Mouse (Mus musculus) lung, embryonic 16.5 days (tissue): ENCODE measurements around the gene Vangl1. TPM values are rescaled to one million over a fixed set of nuclear protein-coding genes. Genes with fewer than 3 reads are reported as not detected.
A peak's percentile ranks its signal among the peaks of the same experiment; 100 is the strongest.

Source experiments
- ATAC-seq: fragments of 200-750 bp; cut with Nextera tagmentation; 2 replicates; pipeline ENCODE4 v1.8.0; 2017; ENCODE audit warnings: low read depth, mild to moderate bottlenecking, moderate library complexity
- H3K27ac ChIP-seq: fragments of 300-500 bp; sonication (generic); 2 replicates; pipeline ENCODE4 v1.5.1; 2014; ENCODE audit warnings: mild to moderate bottlenecking, control low read depth, low read length
- H3K27me3 ChIP-seq: fragments of 300-500 bp; sonication (generic); 2 replicates; pipeline ENCODE4 v1.6.1; 2014; ENCODE audit warnings: low read depth, low read length, mixed read lengths; ENCODE audit not compliant: control insufficient read depth, insufficient read depth
- H3K36me3 ChIP-seq: fragments of 300-500 bp; sonication (generic); 2 replicates; pipeline ENCODE4 v1.6.1; 2014; ENCODE audit warnings: low read length; ENCODE audit not compliant: control insufficient read depth, insufficient read depth
- H3K4me1 ChIP-seq: fragments of 300-500 bp; sonication (generic); replicated peaks from 2 replicates; pipeline ENCODE4 v1.6.1; 2014; ENCODE audit warnings: low read length, mixed read lengths; ENCODE audit not compliant: control insufficient read depth, insufficient read depth
- H3K4me2 ChIP-seq: fragments of 300-500 bp; sonication (generic); 2 replicates; pipeline ENCODE4 v1.6.1; 2014; ENCODE audit warnings: low read depth, low read length, control low read depth
- H3K4me3 ChIP-seq: fragments of 300-500 bp; sonication (generic); 2 replicates; pipeline ENCODE4 v1.5.1; 2014; ENCODE audit warnings: mild to moderate bottlenecking, low read length, control low read depth
- H3K9ac ChIP-seq: fragments of 300-500 bp; sonication (generic); 2 replicates; pipeline ENCODE4 v1.6.1; 2014; ENCODE audit warnings: low read length, control low read depth
- H3K9me3 ChIP-seq: fragments of 300-500 bp; sonication (generic); 2 replicates; pipeline ENCODE4 v1.6.1; 2016; ENCODE audit warnings: low read length; ENCODE audit not compliant: control insufficient read depth
- WGBS: fragments of 180-500 bp; shearing (Covaris S2); extraction: QIAGEN DNeasy Blood & Tissue Kit; methylation state at CpG from one replicate; pipeline ENCODE4 v1.1.7; 2014; 5-methylcytosine and 5-hydroxymethylcytosine counted together
- polyA plus RNA-seq: library from polyadenylated mRNA; unstranded; fragments of >200 nt; fragmentation: Nextera tagmentation; extraction: Ambion mirVana; gene quantifications from 2 replicates; pipeline ENCODE4 v1.2.1, GENCODE M21; 2015

Gene Vangl1
- polyA plus RNA-seq, 1 experiment from 2014 or later: 28.4 TPM

DNA sequence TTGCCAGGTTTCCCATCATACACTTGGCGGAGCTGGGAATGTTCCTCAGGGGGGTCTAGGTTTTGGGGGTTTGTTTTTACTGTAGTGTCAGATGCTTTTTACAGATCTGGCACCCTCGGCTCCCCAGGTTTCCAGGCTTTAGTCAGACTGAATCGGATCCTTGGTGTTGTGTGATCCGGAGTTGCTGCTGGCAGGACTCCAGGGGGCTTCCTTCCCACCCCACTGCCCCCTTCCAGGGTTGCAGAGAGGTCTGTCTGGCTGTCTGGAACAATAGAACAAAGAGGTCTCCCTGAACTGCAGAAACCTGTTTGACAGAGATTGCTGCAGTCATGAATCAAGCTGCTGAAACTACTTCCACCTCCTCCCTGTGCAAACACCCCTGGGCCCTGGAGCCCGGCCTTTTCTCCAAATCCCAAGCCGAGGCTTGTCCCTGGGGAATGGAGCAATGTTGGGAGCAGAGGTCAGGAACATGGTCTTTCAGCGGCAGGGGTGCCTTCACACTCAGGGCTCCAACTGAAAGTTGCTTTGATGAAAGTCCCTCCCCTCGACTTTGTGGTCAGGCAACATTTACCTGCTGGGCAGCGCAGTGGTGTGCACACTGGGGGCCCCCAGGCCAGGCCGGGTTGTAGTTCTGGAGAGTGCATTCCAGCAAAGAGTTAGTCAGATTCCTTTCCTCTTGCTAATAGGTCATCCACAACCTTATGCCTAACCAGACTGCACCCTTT, 68.9 kb downstream of the Vangl1 start:
- peak; percentile 87 for ATAC-seq
- H3K4me2 ChIP-seq: no peak overlapping the region
- peak overlapping the region; percentile 19; the same call in 1 of the 2 replicates for H3K9ac ChIP-seq
- H3K4me3 ChIP-seq: no peak overlapping the region
- H3K9me3 ChIP-seq: no peaks in the 10 kb centered on the region
- peak overlapping the region; percentile 93 for H3K27ac ChIP-seq
- no peaks in the 10 kb centered on the region for H3K27me3 ChIP-seq
- 14% methylated on average over 10 of the region's 10 CpGs for WGBS
- H3K36me3 ChIP-seq: no peaks in the 10 kb centered on the region
- peaks cover 16% of the 10 kb centered on the region for H3K4me1 ChIP-seq

DNA sequence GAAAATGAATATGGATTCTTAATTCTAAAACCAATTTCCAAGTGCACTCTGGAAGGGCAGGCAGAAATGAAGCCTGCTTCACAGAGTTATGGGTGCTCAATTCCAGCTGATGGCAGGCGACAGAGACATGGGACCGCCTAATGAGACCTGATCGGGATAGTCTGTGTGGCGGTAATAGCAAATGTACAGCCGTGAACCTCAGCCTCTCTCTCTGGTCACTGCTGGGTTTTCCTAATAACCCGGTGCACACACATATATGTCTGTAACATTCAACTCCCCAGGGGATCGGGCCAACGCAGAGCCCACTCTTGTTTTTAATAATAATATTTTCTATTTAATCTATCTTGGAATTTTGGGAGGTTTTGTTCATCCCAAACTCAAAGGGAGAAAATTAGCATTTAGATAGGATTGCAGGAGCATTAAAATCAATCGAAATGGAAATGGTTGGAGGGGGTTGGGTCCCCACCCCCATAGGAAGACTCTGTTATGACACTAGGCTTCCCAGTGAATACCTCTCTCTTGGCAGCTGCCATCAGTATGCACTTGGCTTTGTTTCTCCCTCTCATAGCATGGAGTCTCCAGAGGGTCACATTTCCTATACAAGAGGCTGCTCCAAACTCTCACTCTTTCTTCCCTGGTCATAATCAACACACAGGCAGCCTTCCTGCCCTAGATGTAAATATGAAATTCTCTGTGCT, 72.7 kb downstream of the Vangl1 start:
- no peaks in the 10 kb centered on the region for H3K9me3 ChIP-seq
- no peak overlapping the region for H3K4me3 ChIP-seq
- no peaks in the 10 kb centered on the region for H3K36me3 ChIP-seq
- H3K27ac ChIP-seq: no peak overlapping the region
- no peak overlapping the region for H3K9ac ChIP-seq
- WGBS: 83% methylated on average over 9 of the region's 9 CpGs
- H3K4me1 ChIP-seq: peaks cover 14% of the 10 kb centered on the region
- ATAC-seq: no peak
- H3K27me3 ChIP-seq: no peaks in the 10 kb centered on the region
- no peak overlapping the region for H3K4me2 ChIP-seq

DNA sequence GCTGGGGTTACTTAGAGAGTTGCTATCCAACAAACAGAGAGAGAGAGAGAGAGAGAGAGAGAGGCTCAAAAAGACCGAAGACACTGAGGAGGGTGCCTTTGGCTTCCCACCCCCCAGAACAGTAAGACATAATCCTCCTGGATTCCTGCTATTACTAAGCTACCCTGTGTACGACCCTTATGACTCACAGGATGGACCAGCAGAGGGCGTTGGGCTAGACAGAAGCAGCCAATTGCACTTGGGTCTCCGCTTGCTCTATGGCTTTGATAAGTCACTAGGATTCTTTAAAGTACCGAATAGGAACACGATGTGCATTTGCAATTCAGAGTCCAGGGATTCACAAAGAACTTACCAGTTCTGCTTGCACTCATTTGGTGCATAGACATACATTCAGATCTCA, 74.0 kb downstream of the Vangl1 start:
- H3K4me2 ChIP-seq: no peak overlapping the region
- H3K9ac ChIP-seq: no peak overlapping the region
- 72% methylated on average over 6 of the region's 6 CpGs for WGBS
- H3K36me3 ChIP-seq: no peaks in the 10 kb centered on the region
- ATAC-seq: no peak
- H3K9me3 ChIP-seq: no peaks in the 10 kb centered on the region
- H3K27ac ChIP-seq: no peak overlapping the region
- no peaks in the 10 kb centered on the region for H3K27me3 ChIP-seq
- H3K4me1 ChIP-seq: peaks cover 4% of the 10 kb centered on the region; the same call in 1 of the 2 replicates
- no peak overlapping the region for H3K4me3 ChIP-seq

DNA sequence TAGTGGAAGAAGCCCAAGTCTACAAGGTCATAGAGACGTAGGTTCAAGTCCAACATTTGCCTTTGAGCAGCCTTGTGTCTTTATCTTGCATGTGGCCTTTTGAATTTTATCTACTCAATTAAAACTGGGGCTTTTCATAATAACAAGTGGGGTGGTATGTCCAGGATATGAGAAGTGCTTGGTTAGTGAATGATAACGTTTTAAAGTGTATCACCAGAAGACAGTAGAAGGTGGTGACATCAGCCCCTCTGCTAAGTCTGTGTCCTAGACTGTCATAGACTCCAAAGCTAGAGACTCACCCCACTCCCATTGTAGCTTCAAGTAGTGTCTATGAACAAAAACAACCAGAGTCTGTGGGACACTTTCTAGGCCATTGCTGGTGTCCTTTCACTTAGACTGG, 76.3 kb downstream of the Vangl1 start:
- no peaks in the 10 kb centered on the region; the same call in 1 of the 2 replicates for H3K4me1 ChIP-seq
- WGBS: 89% methylated on average over 2 of the region's 2 CpGs
- H3K36me3 ChIP-seq: no peaks in the 10 kb centered on the region
- H3K27me3 ChIP-seq: no peaks in the 10 kb centered on the region
- H3K27ac ChIP-seq: no peak overlapping the region
- H3K4me3 ChIP-seq: no peak overlapping the region
- no peaks in the 10 kb centered on the region for H3K9me3 ChIP-seq
- H3K9ac ChIP-seq: no peak overlapping the region
- H3K4me2 ChIP-seq: no peak overlapping the region
- no peak for ATAC-seq

GRCm38 (mm10) chr3:102127114-102127513, 77.4 kb downstream of the Vangl1 start:
- no peaks in the 10 kb centered on the region for H3K9me3 ChIP-seq
- no peaks in the 10 kb centered on the region for H3K27me3 ChIP-seq
- no peak overlapping the region for H3K9ac ChIP-seq
- ATAC-seq: peak; percentile 28; the same call in 1 of the 2 replicates
- no peaks in the 10 kb centered on the region; the same call in 1 of the 2 replicates for H3K4me1 ChIP-seq
- no peak overlapping the region for H3K27ac ChIP-seq
- no peak overlapping the region for H3K4me2 ChIP-seq
- no peak overlapping the region for H3K4me3 ChIP-seq
- no peaks in the 10 kb centered on the region for H3K36me3 ChIP-seq
- WGBS: 48% methylated on average over 2 of the region's 2 CpGs

DNA sequence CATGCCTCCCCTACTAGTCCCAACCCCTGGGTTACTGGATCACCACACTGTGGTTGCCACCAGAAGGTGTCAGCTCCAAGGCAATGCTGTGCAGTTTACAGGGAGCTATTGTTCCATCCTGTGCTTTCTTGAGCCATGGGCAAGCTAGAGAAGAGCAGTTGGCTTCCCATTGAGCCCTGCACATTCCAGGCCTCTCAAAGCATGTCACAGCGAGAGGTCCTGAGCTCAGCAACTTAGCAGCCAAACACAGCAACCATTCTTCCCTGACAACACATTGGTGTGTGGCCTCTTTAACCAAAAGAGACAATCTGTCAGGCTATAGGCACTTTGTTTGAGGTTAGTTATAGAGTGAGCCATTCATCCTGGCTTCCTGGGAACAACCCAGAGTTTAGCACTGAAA, 78.9 kb downstream of the Vangl1 start:
- no peak overlapping the region for H3K4me3 ChIP-seq
- H3K9ac ChIP-seq: no peak overlapping the region
- 77% methylated on average over 1 of the region's 1 CpGs for WGBS
- no peaks in the 10 kb centered on the region for H3K36me3 ChIP-seq
- ATAC-seq: no peak
- H3K27ac ChIP-seq: no peak overlapping the region
- H3K4me1 ChIP-seq: no peaks in the 10 kb centered on the region
- no peaks in the 10 kb centered on the region for H3K27me3 ChIP-seq
- no peak overlapping the region for H3K4me2 ChIP-seq
- H3K9me3 ChIP-seq: no peaks in the 10 kb centered on the region

DNA sequence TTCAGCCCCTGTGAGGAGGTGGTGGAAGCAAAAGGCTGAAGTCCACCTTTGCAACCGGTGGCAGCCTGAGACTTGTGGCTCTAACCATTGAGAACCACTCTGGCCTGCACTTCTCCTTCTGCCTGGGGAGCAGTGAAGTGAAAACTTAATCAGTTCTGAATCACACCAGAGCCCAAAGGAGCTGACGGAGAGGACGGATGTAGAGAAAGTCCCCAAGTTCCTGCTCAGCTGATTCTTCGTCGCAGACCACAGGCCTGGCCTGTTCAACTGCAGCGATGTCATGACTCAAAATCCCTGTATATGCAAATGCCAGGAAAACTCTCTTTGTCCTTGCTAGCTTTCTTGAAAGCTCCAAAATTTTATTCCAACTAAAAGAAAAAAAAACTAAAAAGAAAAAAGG, 80.8 kb downstream of the Vangl1 start:
- H3K9me3 ChIP-seq: no peaks in the 10 kb centered on the region
- WGBS: 81% methylated on average over 6 of the region's 6 CpGs
- H3K4me2 ChIP-seq: no peak overlapping the region
- H3K9ac ChIP-seq: no peak overlapping the region
- no peaks in the 10 kb centered on the region for H3K27me3 ChIP-seq
- ATAC-seq: no peak
- no peak overlapping the region for H3K4me3 ChIP-seq
- H3K4me1 ChIP-seq: no peaks in the 10 kb centered on the region
- H3K27ac ChIP-seq: no peak overlapping the region
- H3K36me3 ChIP-seq: no peaks in the 10 kb centered on the region

DNA sequence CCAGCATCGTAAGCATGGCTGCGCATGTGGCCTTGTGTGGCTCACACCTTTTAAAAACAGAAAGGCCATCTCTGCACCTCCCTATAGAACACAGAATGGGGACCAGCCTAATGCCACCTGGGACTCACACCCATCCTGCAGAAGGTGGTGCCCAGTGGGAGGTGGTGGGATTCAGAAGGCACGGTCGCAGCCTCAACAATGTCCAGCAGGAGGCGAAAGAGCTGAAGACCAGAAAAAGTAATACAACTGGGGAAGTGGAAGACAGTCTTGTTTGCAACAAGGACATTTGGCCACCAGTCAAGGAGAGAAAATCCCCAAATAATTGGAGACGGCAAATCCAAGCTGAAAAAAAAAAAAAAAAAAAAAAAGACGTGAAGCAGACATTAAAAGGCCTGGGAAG, 82.4 kb downstream of the Vangl1 start:
- Histone ChIP-seq H3K4me1 (no peaks in the 10 kb centered on the region), H3K36me3 (no peaks in the 10 kb centered on the region), H3K9me3 (no peaks in the 10 kb centered on the region), H3K27me3 (no peaks in the 10 kb centered on the region), H3K4me3 (no peak overlapping the region), H3K9ac (no peak overlapping the region), H3K27ac (no peak overlapping the region), H3K4me2 (no peak overlapping the region)
- 68% methylated on average over 7 of the region's 7 CpGs for WGBS
- ATAC-seq: no peak

GRCm38 (mm10) chr3:102120947-102121346, 83.5 kb downstream of the Vangl1 start:
- H3K4me2 ChIP-seq: no peak overlapping the region
- no peak for ATAC-seq
- no peak overlapping the region for H3K27ac ChIP-seq
- no peaks in the 10 kb centered on the region for H3K4me1 ChIP-seq
- no peaks in the 10 kb centered on the region for H3K9me3 ChIP-seq
- no peaks in the 10 kb centered on the region for H3K27me3 ChIP-seq
- no peak overlapping the region for H3K9ac ChIP-seq
- no peaks in the 10 kb centered on the region for H3K36me3 ChIP-seq
- no peak overlapping the region for H3K4me3 ChIP-seq
